Mouse (Mus musculus) layer of hippocampus, postnatal 36 days (tissue): ENCODE measurements around the gene Prdm8. TPM values are rescaled to one million over a fixed set of nuclear protein-coding genes. Genes with fewer than 3 reads are reported as not detected.

ENCODE experiments used
- DNase-seq, 2 experiments: peaks; one replicate each; pipeline ENCODE4 v3.0.0; 2022
- total RNA-seq, 2 experiments: library from RNA; stranded (reverse); gene quantifications; 2 replicates each; pipeline ENCODE4 v1.2.3; 2021

Gene Prdm8
- total RNA-seq, 2 experiments from 2014 or later = 88.7 to 101 TPM

DNA sequence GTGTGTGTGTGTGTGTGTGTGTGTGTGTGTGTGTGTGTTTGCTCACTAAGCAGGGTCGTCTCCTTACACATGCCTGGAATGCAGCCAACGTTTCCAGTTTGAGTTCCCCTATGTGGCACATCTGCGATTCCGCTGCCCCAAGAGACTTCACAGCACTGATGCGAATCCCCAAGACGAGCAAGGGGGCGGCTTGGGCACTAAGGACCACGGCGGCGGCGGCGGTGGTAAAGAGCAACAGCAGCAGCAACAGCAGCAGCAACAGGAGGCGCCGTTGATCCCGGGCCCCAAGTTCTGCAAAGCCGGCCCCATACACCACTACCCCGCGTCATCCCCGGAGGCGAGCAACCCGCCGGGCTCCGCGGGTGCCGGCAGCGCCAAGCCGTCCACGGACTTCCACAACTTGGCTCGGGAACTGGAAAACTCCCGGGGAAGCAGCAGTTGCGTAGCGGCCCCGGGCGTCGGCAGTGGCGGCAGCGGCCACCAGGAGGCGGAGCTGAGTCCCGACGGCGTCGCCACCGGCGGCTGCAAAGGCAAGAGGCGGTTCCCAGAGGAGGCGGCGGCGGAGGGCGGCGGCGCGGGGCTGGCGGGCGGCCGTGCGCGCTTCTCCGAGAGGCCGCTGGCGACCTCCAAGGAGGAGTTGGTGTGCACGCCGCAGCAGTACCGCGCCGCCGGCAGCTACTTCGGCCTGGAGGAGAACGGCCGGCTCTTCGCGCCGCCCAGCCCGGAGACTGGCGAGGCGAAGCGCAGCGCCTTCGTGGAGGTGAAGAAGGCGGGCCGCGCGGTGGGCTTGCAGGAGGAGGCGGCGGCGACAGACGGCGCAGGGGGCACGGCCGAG lies 18.2 kb downstream of the Prdm8 start:
- DNase-seq = peak; percentile 78 to 83

- DNase-seq = peak in 1 of 2 experiments; percentile 27
These were observed 19.1 kb downstream of the Prdm8 start for GRCm38 (mm10) chr5:98185806-98186751.

GRCm38 (mm10) chr5:98189181-98190180 lies 22.5 kb downstream of the Prdm8 start:
- peak in 1 of 2 experiments; percentile 23 for DNase-seq

- no peak for DNase-seq
These were observed 25.4 kb downstream of the Prdm8 start for GRCm38 (mm10) chr5:98192295-98192983.

DNA sequence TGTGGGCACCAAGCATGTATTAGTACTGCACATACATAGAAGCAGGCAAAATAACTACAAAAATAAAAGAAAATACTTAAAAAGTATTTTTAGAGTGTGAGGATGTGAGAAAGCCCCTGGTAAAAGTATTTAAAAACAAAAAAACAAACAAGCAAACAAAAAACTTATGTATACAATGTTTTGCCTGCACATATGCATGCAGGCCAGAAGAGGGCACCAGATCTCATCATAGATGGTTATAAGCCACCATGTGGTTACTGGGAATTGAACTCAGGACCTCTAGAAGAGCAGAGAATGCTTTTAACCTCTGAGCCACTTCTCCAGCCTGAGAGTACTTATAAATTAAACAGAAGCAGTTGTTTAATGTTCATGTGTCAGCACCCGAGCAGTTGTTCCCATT lies 28.0 kb downstream of the Prdm8 start:
- DNase-seq = no peak

GRCm38 (mm10) chr5:98198412-98199218 lies 31.6 kb downstream of the Prdm8 start:
- DNase-seq = no peak

DNA sequence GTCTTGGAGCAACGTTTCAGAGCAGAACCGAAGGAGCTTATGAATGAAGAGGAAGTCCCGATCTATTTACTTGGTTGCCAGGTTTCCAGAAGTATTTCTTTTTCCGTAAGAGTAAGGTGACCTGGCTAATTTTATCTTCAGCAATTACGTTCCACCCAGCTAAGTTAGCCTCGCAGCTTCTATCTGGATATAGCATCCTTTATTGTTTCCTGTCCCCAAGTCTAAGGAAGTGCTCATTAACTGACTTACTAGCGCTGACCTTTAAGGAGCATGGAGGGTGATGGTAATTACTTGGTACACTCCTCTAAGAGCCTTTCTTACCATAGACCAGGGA lies 32.2 kb downstream of the Prdm8 start:
- DNase-seq = no peak

DNA sequence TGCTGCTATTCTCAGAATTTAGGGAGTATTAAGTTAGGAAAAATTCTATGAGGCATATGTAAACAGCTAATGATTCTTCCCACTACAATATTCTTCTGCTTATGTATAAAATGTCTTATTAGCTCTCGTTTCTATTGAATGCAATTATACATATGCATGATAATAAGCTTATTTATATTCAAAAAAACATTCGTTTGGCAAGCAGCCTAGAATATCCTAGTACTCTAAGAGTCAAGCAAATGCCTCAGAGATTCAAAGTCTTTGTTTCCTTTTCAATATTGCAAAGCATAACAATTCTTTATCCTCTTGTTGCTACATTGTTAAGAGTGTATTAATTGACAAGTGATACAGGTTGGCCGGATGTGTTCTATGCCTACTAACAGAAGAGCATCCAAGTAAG lies 34.6 kb downstream of the Prdm8 start:
- DNase-seq = no peak

DNA sequence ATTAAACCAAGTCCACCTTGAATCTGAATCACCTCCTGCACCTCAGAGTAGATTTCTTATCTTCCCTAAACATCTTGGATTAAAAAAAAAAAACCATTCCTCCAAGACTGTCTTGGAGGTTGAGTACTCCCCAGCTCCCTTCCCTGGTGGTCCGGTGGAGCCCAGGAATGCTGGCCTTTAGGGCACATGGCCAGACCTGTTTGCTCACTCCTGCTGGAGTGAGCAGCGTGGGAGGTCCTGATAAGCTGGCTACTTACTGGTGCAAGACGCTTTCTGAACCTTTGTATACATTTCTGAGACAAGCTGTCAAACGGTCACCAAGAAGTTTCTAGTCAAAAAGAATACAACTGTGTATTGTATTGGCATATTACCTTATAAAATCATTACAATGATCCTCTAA lies 36.0 kb downstream of the Prdm8 start:
- no peak for DNase-seq

DNA sequence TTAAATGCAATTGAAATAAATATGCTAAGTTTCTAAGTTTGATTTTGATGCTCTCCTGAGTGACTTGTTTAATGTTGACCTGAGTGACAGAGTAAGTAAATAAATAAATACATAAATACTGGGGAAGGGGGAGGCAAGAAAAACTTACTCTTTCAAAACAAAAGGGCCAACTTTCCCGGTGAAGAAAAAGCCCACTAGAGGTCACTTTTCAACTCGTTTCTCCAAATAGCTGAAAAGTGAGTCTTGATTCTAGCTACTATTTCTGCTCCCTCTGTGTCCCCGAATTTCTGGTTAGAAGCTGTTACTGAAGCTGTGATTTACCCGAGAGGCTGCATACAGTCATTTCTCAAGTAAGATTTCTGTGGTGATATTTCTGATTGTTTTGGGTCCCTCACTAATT lies 45.5 kb downstream of the Prdm8 start:
- DNase-seq = no peak

GRCm38 (mm10) chr5:98221956-98222355 lies 55.0 kb downstream of the Prdm8 start:
- no peak for DNase-seq

- DNase-seq = no peak
These were observed 59.7 kb downstream of the Prdm8 start for GRCm38 (mm10) chr5:98226710-98227109.

GRCm38 (mm10) chr5:98229456-98229855 lies 62.5 kb downstream of the Prdm8 start:
- DNase-seq = no peak

DNA sequence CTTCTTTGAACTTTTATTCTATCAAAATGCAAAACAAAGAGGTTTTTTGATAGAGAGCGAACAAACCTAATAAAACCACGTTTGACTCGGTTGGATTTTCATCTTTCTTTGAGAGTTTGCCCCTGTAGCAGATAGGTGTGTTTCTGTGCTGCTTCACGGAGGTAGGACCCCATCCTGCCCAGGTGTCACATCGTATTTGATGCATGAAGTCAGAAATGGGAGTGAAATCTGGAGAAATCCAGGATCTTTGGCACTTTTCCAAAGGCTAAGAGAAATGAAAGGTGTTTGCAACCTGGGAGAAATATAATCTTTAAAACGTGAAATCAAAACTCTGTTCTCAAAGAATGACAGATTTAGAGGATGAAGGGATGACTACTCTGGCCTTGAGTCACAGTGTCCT lies 71.5 kb downstream of the Prdm8 start:
- DNase-seq = no peak

Other genes starting within 250 kb of the Prdm8 start
- 1 to 10 TPM; 1.7 to 2.0 TPM for gene Antxr2, start 136.2 kb upstream of the Prdm8 start, total RNA-seq
- gene Fgf5, start 87.0 kb downstream of the Prdm8 start, total RNA-seq = 1 to 10 TPM; 4.3 to 5.6 TPM
- gene Cfap299, start 162.1 kb downstream of the Prdm8 start, total RNA-seq = under 1 TPM in 1 of 2 experiments, not detected in 1; 0.70 TPM